Mouse (Mus musculus): ENCODE data around the gene Entpd2. TPM values are rescaled to one million over a fixed set of nuclear protein-coding genes. Genes with fewer than 3 reads are reported as not detected.

Gene Entpd2
- polyA plus RNA-seq, 1 experiment from 2014 or later, result 3.7 TPM

GRCm38 (mm10) chr2:25434292-25434691 is 38.6 kb downstream of the Entpd2 start:
- WGBS, result 87% methylated on average over 8 of the region's 8 CpGs
- Histone ChIP-seq H3K27ac (replicated peaks) (no peak overlapping the region), H3K9ac (no peak overlapping the region), H3K27me3 (no peaks in the 10 kb centered on the region), H3K4me2 (no peak overlapping the region), H3K4me1 (replicated peaks) (peaks cover 31% of the 10 kb centered on the region), H3K36me3 (peaks cover 46% of the 10 kb centered on the region), H3K9me3 (no peaks in the 10 kb centered on the region), H3K4me3 (no peak overlapping the region)
- ATAC-seq (ENCODE audit: low FRiP score, low read depth), result no peak

GRCm38 (mm10) chr2:25436286-25436820 is 40.7 kb downstream of the Entpd2 start:
- Histone ChIP-seq H3K9ac (no peak overlapping the region), H3K36me3 (peaks cover 64% of the 10 kb centered on the region), H3K4me2 (no peak overlapping the region), H3K4me1 (replicated peaks) (peaks cover 10% of the 10 kb centered on the region), H3K27ac (replicated peaks) (no peak overlapping the region), H3K27me3 (no peaks in the 10 kb centered on the region), H3K9me3 (no peaks in the 10 kb centered on the region), H3K4me3 (no peak overlapping the region)
- ATAC-seq (ENCODE audit: low FRiP score, low read depth), result no peak
- WGBS, result 97% methylated on average over 10 of the region's 10 CpGs

- Histone ChIP-seq H3K4me1 (replicated peaks) (no peaks in the 10 kb centered on the region), H3K36me3 (peaks cover 94% of the 10 kb centered on the region), H3K9me3 (no peaks in the 10 kb centered on the region), H3K4me2 (no peak overlapping the region), H3K27ac (replicated peaks) (no peak overlapping the region), H3K4me3 (no peak overlapping the region), H3K27me3 (no peaks in the 10 kb centered on the region), H3K9ac (no peak overlapping the region)
- WGBS, result 85% methylated on average over 20 of the region's 20 CpGs
- ATAC-seq (ENCODE audit: low FRiP score, low read depth), result no peak
Measured at GRCm38 (mm10) chr2:25441067-25441466, 45.4 kb downstream of the Entpd2 start.

- WGBS, result 93% methylated on average over 14 of the region's 14 CpGs
- ATAC-seq (ENCODE audit: low FRiP score, low read depth), result no peak
- no peak overlapping the region for H3K4me2 ChIP-seq
Measured at GRCm38 (mm10) chr2:25442682-25443081, 47.0 kb downstream of the Entpd2 start.

More at GRCm38 (mm10) chr2:25442682-25443081, 47.0 kb downstream of the Entpd2 start:
- H3K27me3 ChIP-seq, result no peaks in the 10 kb centered on the region
- no peaks in the 10 kb centered on the region for H3K9me3 ChIP-seq
- H3K9ac ChIP-seq, result no peak overlapping the region
- H3K36me3 ChIP-seq, result peaks cover 94% of the 10 kb centered on the region
- H3K4me1 ChIP-seq (replicated peaks), result no peaks in the 10 kb centered on the region
- H3K4me3 ChIP-seq, result no peak overlapping the region
- H3K27ac ChIP-seq (replicated peaks), result no peak overlapping the region

Small RNAs within 50 kb of the gene (microRNA-seq; reads per million reads assigned to microRNA genes)
- gene Mir3087, result not detected

Other genes with a start within 250 kb of the Entpd2 start
- 18.9 and 20.2 TPM in 2 replicates for gene Nrarp, start 215.1 kb upstream of the Entpd2 start, polyA plus RNA-seq (2015; fragmentation: Nextera tagmentation; extraction: Ambion mirVana)
- gene Tor4a, start 199.0 kb upstream of the Entpd2 start, polyA plus RNA-seq (2015; fragmentation: Nextera tagmentation; extraction: Ambion mirVana), result 1.9 and 2.3 TPM in 2 replicates
- 108 and 112 TPM in 2 replicates for gene Nelfb, start 184.4 kb upstream of the Entpd2 start, polyA plus RNA-seq (2015; fragmentation: Nextera tagmentation; extraction: Ambion mirVana)
- gene Stpg3, start 181.2 kb upstream of the Entpd2 start, polyA plus RNA-seq (2015; fragmentation: Nextera tagmentation; extraction: Ambion mirVana), result not detected in 2 replicates
- gene Fam166a, start 177.1 kb upstream of the Entpd2 start, polyA plus RNA-seq (2015; fragmentation: Nextera tagmentation; extraction: Ambion mirVana), result 0.70 and 0.72 TPM in 2 replicates
- gene Tubb4b, start 171.2 kb upstream of the Entpd2 start, polyA plus RNA-seq (2015; fragmentation: Nextera tagmentation; extraction: Ambion mirVana), result 444 and 468 TPM in 2 replicates
- gene Slc34a3, start 161.5 kb upstream of the Entpd2 start, polyA plus RNA-seq (2015; fragmentation: Nextera tagmentation; extraction: Ambion mirVana), result not detected in 2 replicates
- gene Rnf224, start 159.1 kb upstream of the Entpd2 start, polyA plus RNA-seq (2015; fragmentation: Nextera tagmentation; extraction: Ambion mirVana), result not detected in 2 replicates
- 145 and 177 TPM in 2 replicates for gene Rnf208, start 153.6 kb upstream of the Entpd2 start, polyA plus RNA-seq (2015; fragmentation: Nextera tagmentation; extraction: Ambion mirVana)
- 0.23 TPM in 1 of 2 replicates, not detected in the other for gene Cysrt1, start 153.4 kb upstream of the Entpd2 start, polyA plus RNA-seq (2015; fragmentation: Nextera tagmentation; extraction: Ambion mirVana)
- gene AL732309.1, start 149.0 kb upstream of the Entpd2 start, polyA plus RNA-seq (2015; fragmentation: Nextera tagmentation; extraction: Ambion mirVana), result 4.9 and 6.3 TPM in 2 replicates
- 13.4 and 13.8 TPM in 2 replicates for gene Tmem203, start 140.4 kb upstream of the Entpd2 start, polyA plus RNA-seq (2015; fragmentation: Nextera tagmentation; extraction: Ambion mirVana)
- 17.1 and 21.5 TPM in 2 replicates for gene Tprn, start 133.3 kb upstream of the Entpd2 start, polyA plus RNA-seq (2015; fragmentation: Nextera tagmentation; extraction: Ambion mirVana)
- 171 and 183 TPM in 2 replicates for gene Ssna1, start 123.4 kb upstream of the Entpd2 start, polyA plus RNA-seq (2015; fragmentation: Nextera tagmentation; extraction: Ambion mirVana)
- gene Anapc2, start 123.4 kb upstream of the Entpd2 start, polyA plus RNA-seq (2015; fragmentation: Nextera tagmentation; extraction: Ambion mirVana), result 139 and 143 TPM in 2 replicates
- not detected in 2 replicates for gene Tmem210, start 107.7 kb upstream of the Entpd2 start, polyA plus RNA-seq (2015; fragmentation: Nextera tagmentation; extraction: Ambion mirVana)
- 0.18 TPM in 1 of 2 replicates, not detected in the other for gene Lrrc26, start 106.0 kb upstream of the Entpd2 start, polyA plus RNA-seq (2015; fragmentation: Nextera tagmentation; extraction: Ambion mirVana)
- 58.4 and 61.3 TPM in 2 replicates for gene Grin1, start 76.7 kb upstream of the Entpd2 start, polyA plus RNA-seq (2015; fragmentation: Nextera tagmentation; extraction: Ambion mirVana)
- 43.6 and 45.2 TPM in 2 replicates for gene Man1b1, start 63.5 kb upstream of the Entpd2 start, polyA plus RNA-seq (2015; fragmentation: Nextera tagmentation; extraction: Ambion mirVana)
- 24.4 and 24.9 TPM in 2 replicates for gene Dpp7, start 39.5 kb upstream of the Entpd2 start, polyA plus RNA-seq (2015; fragmentation: Nextera tagmentation; extraction: Ambion mirVana)
- 5.1 and 6.4 TPM in 2 replicates for gene Uap1l1, start 30.2 kb upstream of the Entpd2 start, polyA plus RNA-seq (2015; fragmentation: Nextera tagmentation; extraction: Ambion mirVana)
- 11.8 and 13.8 TPM in 2 replicates for gene Sapcd2, start 23.6 kb upstream of the Entpd2 start, polyA plus RNA-seq (2015; fragmentation: Nextera tagmentation; extraction: Ambion mirVana)
- gene Npdc1, start 3.5 kb downstream of the Entpd2 start, polyA plus RNA-seq (2015; fragmentation: Nextera tagmentation; extraction: Ambion mirVana), result 424 and 493 TPM in 2 replicates
- 0.08 TPM in 1 of 2 replicates, not detected in the other for gene Fut7, start 27.4 kb downstream of the Entpd2 start, polyA plus RNA-seq (2015; fragmentation: Nextera tagmentation; extraction: Ambion mirVana)
- gene Abca2, start 32.8 kb downstream of the Entpd2 start, polyA plus RNA-seq (2015; fragmentation: Nextera tagmentation; extraction: Ambion mirVana), result 15.0 and 15.1 TPM in 2 replicates
- gene Clic3, start 61.0 kb downstream of the Entpd2 start, polyA plus RNA-seq (2015; fragmentation: Nextera tagmentation; extraction: Ambion mirVana), result 3.7 and 4.3 TPM in 2 replicates
- gene Paxx, start 65.2 kb downstream of the Entpd2 start, polyA plus RNA-seq (2015; fragmentation: Nextera tagmentation; extraction: Ambion mirVana), result 109 and 119 TPM in 2 replicates
- gene Ptgds, start 74.2 kb downstream of the Entpd2 start, polyA plus RNA-seq (2015; fragmentation: Nextera tagmentation; extraction: Ambion mirVana), result 647 and 983 TPM in 2 replicates
- gene Lcn12, start 98.0 kb downstream of the Entpd2 start, polyA plus RNA-seq (2015; fragmentation: Nextera tagmentation; extraction: Ambion mirVana), result not detected in 2 replicates
- 120 and 143 TPM in 2 replicates for gene Fbxw5, start 104.9 kb downstream of the Entpd2 start, polyA plus RNA-seq (2015; fragmentation: Nextera tagmentation; extraction: Ambion mirVana)
- 5.8 and 6.1 TPM in 2 replicates for gene C8g, start 105.8 kb downstream of the Entpd2 start, polyA plus RNA-seq (2015; fragmentation: Nextera tagmentation; extraction: Ambion mirVana)
- gene Traf2, start 151.1 kb downstream of the Entpd2 start, polyA plus RNA-seq (2015; fragmentation: Nextera tagmentation; extraction: Ambion mirVana), result 16.5 and 19.4 TPM in 2 replicates
- gene Edf1, start 162.0 kb downstream of the Entpd2 start, polyA plus RNA-seq (2015; fragmentation: Nextera tagmentation; extraction: Ambion mirVana), result 375 and 378 TPM in 2 replicates
- gene Mamdc4, start 179.0 kb downstream of the Entpd2 start, polyA plus RNA-seq (2015; fragmentation: Nextera tagmentation; extraction: Ambion mirVana), result 1.6 and 2.1 TPM in 2 replicates
- gene Phpt1, start 179.3 kb downstream of the Entpd2 start, polyA plus RNA-seq (2015; fragmentation: Nextera tagmentation; extraction: Ambion mirVana), result 159 and 169 TPM in 2 replicates
- gene Ajm1, start 185.9 kb downstream of the Entpd2 start, polyA plus RNA-seq (2015; fragmentation: Nextera tagmentation; extraction: Ambion mirVana), result 14.5 and 16.5 TPM in 2 replicates
- gene Rabl6, start 212.6 kb downstream of the Entpd2 start, polyA plus RNA-seq (2015; fragmentation: Nextera tagmentation; extraction: Ambion mirVana), result 70.0 and 73.5 TPM in 2 replicates
- gene Ccdc183, start 221.8 kb downstream of the Entpd2 start, polyA plus RNA-seq (2015; fragmentation: Nextera tagmentation; extraction: Ambion mirVana), result 0.27 and 0.45 TPM in 2 replicates
- 47.0 and 57.8 TPM in 2 replicates for gene Tmem141, start 226.1 kb downstream of the Entpd2 start, polyA plus RNA-seq (2015; fragmentation: Nextera tagmentation; extraction: Ambion mirVana)
- 3.7 and 4.6 TPM in 2 replicates for gene Fcna, start 232.2 kb downstream of the Entpd2 start, polyA plus RNA-seq (2015; fragmentation: Nextera tagmentation; extraction: Ambion mirVana)